Mouse (Mus musculus): ENCODE results near the gene Agbl2. TPM values are rescaled to one million over a fixed set of nuclear protein-coding genes. Genes with fewer than 3 reads are reported as not detected.
"Not testable (repeated sequence)": the region's sequence is repeated elsewhere in the genome, so short reads cannot be mapped to it uniquely, and the experiment has no call there.

Agbl2 gene
- total RNA-seq, 2 experiments from 2014 or later: 1.0 to 1.3 TPM

DNA sequence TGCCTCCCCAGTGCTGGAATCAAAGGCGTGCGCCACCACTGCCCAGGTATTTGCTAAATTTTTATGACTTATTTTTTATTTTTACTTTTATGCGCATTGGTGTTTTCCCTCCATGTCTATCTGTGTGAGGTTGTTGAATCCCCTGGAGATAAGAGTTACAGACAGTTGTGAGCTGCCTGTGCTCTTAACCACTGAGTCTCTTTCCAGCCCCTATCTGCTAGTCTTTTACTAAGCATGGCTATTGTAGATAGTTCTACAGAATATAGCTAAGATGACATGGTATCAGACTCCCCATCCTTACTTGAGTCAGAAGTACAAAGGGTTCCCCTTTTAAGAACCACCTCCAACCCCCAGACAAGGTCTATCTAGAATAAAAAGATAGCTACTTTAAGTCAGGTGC, 28.3 kb upstream of the Agbl2 start:
- Histone ChIP-seq H3K4me3 (no peak overlapping the region), H3K27ac (no peak overlapping the region)
- DNase-seq (ENCODE audit: low spot score in 2 of 2): no peak
- no peak for TF ChIP-seq CTCF (conservative IDR thresholded peaks at IDR 0.05)

DNA sequence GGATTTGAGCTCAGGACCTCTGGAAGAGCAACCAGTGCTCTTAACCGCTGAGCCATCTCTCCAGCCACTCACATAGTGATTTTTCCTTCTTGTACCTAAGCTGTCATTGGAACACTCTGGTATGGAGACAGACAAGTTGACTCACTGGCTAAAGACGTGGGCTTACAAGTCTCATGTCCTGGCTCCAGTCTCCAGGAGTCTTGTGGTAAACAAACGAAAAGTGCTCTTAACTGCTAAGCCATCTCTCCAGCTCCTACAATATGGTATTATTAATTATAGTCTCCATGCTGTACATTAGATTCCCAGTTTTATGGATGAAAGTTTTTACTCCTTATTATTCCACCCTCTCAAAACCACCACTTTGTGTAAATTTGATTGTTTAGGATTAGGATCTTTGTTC, 17.4 kb upstream of the Agbl2 start:
- DNase-seq (ENCODE audit: low spot score in 2 of 2): no peak
- H3K27ac ChIP-seq: no peak overlapping the region
- no peak overlapping the region for H3K4me3 ChIP-seq
- no peak for TF ChIP-seq CTCF (conservative IDR thresholded peaks at IDR 0.05)

DNA sequence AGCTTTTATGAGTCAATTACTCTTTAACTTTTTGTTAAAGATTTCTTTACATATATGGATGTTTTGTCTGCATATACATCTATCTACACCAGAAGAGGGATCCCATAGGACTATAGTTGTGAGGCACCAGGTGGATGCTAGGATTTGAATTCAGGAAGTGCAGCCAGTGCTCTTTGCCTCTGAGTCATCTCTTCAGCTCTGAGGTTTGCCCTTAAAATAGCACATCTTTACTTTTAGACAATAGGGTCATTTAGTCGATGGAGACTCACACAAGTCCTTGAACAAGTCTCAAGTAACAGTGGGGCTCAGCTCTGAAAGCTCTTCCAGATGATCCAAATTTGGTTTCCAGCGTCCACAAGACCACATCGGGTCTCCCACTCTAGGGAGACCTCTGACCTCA, 1.2 kb upstream of the Agbl2 start:
- DNase-seq (ENCODE audit: low spot score in 2 of 2): no peak
- TF ChIP-seq CTCF (conservative IDR thresholded peaks at IDR 0.05): no peak
- no peak overlapping the region for H3K4me3 ChIP-seq
- no peak overlapping the region for H3K27ac ChIP-seq

DNA sequence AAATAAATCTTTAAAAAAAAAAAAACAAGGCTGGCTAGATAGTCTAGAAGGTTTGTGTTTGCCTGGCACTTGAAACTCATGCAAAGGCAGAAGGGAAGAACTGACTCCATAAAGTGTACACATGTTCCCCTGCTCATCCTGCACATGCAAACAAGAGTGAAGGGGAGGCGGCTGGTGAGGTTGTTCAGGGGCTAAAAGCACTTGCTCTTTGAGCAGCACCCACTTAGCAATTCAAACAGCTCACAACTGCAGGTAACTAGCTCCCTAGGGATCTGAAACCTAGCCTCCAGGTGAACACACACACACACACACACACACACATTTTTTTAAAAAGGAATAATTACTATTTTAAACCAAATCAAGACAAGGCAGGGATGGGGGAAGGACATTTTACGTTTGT, 589 bp upstream of the Agbl2 start:
- TF ChIP-seq CTCF (conservative IDR thresholded peaks at IDR 0.05): no peak

DNA sequence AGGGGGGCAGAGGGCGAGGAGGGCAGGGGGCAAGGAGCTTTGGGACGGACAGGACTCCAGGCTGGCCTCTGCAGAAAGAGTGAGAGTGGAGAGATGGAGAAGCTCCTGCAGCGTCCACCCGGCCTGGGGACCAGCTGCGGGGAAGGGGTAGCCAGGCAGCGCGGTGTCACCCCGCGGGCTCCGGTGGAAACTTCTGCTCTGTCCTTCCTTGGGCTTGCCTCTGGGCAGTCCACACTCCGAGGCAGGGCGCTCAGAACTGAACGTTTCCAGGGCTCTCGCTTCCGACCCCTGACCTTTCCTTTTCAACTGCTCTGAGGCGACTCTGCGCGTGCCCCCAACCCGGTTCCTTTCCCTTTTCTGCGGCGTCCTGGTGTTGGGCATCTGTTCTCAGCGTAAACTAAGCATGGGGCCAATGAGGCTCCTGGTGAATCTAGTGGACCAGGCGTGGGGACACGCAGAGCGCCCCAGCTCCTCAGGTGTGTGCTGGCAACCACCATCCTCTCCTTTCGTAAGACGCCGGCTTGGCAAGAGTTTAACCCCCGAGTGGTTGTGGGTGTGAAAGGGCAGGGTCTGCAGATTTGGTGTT, 467 bp downstream of the Agbl2 start:
- H3K27ac ChIP-seq: peak overlapping the region; percentile 36; the same call in 1 of the 2 replicates

More for the DNA sequence above, 589 bp upstream of the Agbl2 start:
- no peak for DNase-seq (ENCODE audit: low spot score in 2 of 2)
- H3K4me3 ChIP-seq: no peak overlapping the region
- H3K27ac ChIP-seq: no peak overlapping the region

DNA sequence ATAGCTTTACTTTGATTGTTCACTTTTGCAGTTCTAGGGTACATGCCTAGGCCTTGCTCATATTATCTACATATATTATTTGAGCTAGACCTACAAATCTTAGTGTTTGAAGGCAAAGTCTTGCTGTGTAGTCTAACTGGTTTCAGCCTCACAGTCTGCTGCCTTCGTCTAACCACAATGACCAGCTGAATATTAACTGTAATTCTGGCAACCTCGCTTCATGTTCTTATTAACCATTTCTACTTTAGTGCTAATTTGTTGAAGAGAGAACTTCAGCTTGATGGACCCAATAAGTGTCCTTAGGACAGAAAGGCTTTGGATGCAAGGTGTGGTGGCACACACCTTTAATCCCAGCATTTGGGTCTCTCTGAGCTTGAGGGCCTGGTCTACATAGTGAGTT, 5.6 kb downstream of the Agbl2 start:
- Histone ChIP-seq H3K4me3 (no peak overlapping the region), H3K27ac (peak overlapping the region; percentile 11; the same call in 1 of the 2 replicates)
- no peak for TF ChIP-seq CTCF (conservative IDR thresholded peaks at IDR 0.05)
- no peak for DNase-seq (ENCODE audit: low spot score in 2 of 2)

More for the DNA sequence above, 467 bp downstream of the Agbl2 start:
- no peak for DNase-seq (ENCODE audit: low spot score in 2 of 2)
- peak overlapping the region; percentile 52 for H3K4me3 ChIP-seq
- no peak for TF ChIP-seq CTCF (conservative IDR thresholded peaks at IDR 0.05)

DNA sequence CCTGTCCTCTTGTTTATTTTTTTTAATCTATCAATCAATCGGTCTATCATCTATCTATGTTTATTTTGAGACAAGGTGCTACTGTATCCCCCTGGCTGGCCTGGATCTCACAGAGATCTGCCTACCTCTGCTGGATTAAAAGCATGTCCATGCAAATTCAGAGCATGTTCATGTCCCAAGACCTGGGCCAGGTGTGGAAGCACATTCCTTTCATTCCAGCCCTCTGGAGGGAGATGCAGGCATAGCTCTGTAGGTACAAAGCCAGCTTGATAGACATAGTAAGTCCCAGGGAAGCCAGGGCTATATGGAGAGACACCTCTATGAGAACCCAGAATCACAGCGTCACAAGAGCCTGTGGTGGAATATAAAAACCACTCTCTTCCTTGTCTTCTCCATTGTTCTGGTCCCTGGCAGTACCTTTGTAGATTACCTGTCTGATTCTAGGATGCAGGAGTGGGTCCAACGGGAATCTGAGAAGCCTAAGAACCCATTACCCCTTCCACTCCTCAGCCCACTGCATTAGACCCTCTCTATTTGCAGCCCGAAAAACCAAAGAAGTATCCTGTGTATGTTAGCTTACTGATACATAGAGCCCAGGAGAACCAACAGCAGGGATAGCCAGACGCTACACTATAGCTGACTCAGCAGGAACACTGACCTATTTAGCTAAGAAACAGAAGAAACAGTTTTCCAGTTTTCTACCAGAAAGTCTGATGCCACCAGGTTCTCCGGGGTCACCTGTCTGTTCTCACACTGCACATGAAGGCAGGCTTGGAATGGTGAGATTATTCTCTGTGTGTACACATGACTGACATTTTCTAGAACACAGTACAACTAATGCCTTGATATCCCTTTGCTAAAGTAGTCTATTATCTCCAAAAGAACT, 26.0 kb downstream of the Agbl2 start:
- TF ChIP-seq CTCF (conservative IDR thresholded peaks at IDR 0.05): no peak
- no peak overlapping the region for H3K27ac ChIP-seq
- no peak for DNase-seq (ENCODE audit: low spot score in 2 of 2)
- H3K4me3 ChIP-seq: no peak overlapping the region

DNA sequence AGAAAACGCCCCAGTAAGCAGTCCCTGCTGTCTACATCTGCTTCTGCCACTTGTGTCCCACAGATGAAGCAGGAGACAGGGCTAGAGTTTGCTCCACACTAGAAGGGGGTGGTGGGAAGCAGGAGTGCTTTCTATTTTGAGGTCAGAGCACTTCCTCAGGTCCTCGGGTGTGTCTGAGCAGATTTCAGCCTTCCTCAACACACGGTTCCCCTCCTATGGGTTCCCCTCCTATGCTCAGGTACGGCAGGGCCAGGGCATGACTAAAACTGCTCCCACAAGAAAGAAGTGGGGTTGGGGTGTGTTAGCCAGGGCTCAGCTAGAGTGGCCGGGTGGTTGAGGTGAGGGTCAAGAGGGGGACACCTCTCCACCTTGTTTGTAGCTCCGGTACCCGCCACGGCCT, 28.2 kb downstream of the Agbl2 start:
- TF ChIP-seq CTCF (conservative IDR thresholded peaks at IDR 0.05): no peak
- DNase-seq (ENCODE audit: low spot score in 2 of 2): no peak
- Histone ChIP-seq H3K27ac (no peak overlapping the region), H3K4me3 (no peak overlapping the region)

DNA sequence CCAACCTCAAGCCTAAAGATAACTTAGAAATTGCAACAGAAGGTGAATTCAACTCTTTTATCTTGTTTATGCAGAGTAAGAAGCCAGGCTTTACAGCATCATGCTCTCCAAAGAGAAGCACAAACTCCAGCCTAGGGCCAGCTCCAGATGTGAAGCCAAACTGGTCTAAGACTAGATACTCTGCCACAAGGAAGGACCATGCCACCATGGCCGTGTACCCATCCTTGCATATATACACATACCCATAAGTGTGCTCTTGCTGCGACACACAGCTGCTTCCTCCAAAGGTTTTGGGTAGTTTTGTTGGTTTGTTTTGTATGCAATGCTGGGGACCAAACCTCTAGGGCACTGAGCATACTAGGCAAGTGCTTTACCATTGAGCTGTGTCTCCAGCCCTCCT, 32.7 kb downstream of the Agbl2 start:
- no peak for TF ChIP-seq CTCF (conservative IDR thresholded peaks at IDR 0.05)
- Histone ChIP-seq H3K27ac (no peak overlapping the region), H3K4me3 (no peak overlapping the region)
- DNase-seq (ENCODE audit: low spot score in 2 of 2): no peak

DNA sequence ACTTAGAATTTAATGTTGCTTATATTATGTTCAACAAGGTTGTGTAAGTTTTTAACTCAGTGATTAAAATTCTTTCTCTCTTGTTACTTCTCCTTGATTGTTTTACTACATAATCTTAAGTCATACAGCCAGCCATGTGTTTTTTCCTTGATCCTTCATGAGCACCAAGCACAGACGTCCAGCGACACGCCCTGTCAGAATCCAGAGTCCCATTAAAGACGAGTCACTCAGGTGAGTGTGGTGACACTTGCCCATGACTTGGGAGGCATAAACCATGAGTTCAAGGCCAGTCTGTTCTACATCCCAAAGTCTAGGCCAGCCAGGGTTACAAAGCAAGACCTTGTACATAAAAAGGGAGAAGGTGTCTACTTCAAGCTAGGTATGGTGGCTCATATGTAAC, 33.6 kb downstream of the Agbl2 start:
- TF ChIP-seq CTCF (conservative IDR thresholded peaks at IDR 0.05): no peak
- no peak overlapping the region for H3K27ac ChIP-seq
- DNase-seq (ENCODE audit: low spot score in 2 of 2): no peak
- no peak overlapping the region for H3K4me3 ChIP-seq

DNA sequence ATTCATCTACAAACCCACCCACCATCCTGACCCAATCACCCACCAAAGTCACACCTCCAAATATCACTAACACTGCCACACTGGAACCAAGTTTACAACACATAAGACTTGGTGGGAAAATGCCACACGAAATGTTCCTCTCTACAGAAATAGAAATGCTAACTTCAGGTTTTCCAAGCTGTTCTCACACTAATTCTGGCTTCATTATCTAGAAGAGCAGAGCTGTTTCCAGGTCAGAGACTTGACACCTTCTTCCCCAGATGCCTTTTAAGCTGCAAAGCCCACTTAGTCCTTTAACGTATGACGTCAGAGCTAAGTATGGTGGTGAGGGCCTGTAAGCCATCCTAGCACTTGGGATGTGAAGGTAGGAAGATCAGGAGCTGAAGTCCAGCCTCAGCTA, 36.2 kb downstream of the Agbl2 start:
- TF ChIP-seq CTCF (conservative IDR thresholded peaks at IDR 0.05): no peak
- no peak overlapping the region for H3K4me3 ChIP-seq
- no peak for DNase-seq (ENCODE audit: low spot score in 2 of 2)
- no peak overlapping the region for H3K27ac ChIP-seq

DNA sequence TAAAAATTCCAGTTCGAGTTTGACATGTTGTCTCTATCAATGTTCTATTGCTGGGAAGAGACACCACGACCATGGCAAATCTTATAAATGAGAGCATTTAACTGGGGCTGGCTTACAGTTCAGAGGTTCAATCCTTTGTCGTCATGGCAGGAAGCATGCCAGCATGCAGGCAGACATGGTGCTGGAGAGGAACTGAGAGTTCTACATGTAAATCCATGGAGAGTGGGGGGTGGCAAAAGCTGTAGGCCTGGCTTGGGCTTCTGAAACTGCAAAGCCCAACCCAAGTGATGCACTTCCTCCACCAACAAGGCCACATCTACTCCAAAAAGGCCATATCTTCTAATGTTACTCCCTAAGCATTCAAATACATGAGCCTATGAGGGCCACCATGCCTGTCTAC, 38.4 kb downstream of the Agbl2 start:
- H3K27ac ChIP-seq: no peak overlapping the region
- no peak overlapping the region for H3K4me3 ChIP-seq
- TF ChIP-seq CTCF (conservative IDR thresholded peaks at IDR 0.05): no peak
- no peak for DNase-seq (ENCODE audit: low spot score in 2 of 2)

DNA sequence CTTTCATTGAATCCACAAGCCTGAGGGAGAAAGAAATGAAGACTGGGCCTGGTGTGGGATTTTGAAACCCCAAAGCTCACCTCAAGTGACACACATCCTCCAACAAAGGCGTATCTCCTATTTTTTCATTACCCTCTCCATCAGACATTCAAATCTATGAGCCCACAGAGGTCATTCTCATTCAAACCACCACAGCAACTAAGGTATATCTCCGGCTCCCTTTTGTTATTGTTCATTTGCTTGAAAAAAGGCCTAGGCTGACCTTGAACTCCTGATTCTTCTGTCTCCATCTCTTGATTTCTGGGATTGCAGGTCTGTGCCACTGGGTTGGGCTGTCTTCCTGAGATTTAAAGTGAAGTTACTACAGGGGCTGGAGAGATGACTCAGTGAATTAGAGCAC, 40.5 kb downstream of the Agbl2 start:
- no peak for TF ChIP-seq CTCF (conservative IDR thresholded peaks at IDR 0.05)
- H3K27ac ChIP-seq: no peak overlapping the region

DNA sequence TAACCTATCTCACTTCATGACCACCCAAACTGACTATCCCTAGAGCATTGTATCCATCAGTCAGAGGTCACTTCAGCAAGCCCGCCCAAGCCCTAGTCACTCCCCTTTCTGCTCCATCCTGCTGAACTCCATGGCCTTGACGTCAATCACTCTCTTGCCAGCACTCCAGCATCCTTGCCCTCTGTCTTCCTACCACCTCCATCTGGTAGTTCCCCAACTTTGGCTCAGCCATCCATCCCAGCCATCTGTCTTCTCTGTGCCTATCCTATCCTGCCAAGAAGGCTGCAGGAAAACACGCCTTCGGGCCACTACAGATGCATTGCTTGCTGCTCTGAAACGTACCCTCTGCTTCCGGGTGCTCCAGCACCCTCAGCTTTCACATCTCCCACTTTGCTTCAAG, 41.3 kb downstream of the Agbl2 start:
- no peak overlapping the region for H3K4me3 ChIP-seq
- TF ChIP-seq CTCF (conservative IDR thresholded peaks at IDR 0.05): no peak
- H3K27ac ChIP-seq: 0 out of 2 replicates have a peak overlapping the region, but pooled peaks have one; percentile 29
- DNase-seq (ENCODE audit: low spot score in 2 of 2): peak; percentile 51 to 77

More for the DNA sequence above, 40.5 kb downstream of the Agbl2 start:
- H3K4me3 ChIP-seq: no peak overlapping the region
- DNase-seq (ENCODE audit: low spot score in 2 of 2): no peak

DNA sequence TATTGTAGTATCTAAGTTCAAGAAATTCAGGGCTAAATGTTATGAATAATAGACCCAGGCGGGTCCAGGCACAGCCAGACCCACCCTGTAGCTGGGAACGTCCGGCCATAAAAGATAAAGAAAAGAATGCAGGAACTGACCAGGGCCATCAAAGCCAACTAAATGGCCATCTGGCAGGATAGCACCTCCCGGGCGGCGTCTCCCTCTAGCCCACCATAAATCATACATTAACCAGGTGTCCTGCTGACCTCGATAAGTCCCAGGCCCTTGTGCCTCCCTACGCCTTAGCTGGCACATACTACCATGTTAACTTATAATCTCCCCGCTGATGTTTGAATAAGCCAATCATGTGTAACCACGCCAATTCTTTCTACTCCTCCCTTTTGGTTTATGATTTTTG, 42.0 kb downstream of the Agbl2 start:
- H3K4me3 ChIP-seq; H3K27ac ChIP-seq; DNase-seq (ENCODE audit: low spot score in 2 of 2): not testable (repeated sequence)
